ENCODE assay signal across 8 mouse cellular contexts in the genomic region with DNA sequence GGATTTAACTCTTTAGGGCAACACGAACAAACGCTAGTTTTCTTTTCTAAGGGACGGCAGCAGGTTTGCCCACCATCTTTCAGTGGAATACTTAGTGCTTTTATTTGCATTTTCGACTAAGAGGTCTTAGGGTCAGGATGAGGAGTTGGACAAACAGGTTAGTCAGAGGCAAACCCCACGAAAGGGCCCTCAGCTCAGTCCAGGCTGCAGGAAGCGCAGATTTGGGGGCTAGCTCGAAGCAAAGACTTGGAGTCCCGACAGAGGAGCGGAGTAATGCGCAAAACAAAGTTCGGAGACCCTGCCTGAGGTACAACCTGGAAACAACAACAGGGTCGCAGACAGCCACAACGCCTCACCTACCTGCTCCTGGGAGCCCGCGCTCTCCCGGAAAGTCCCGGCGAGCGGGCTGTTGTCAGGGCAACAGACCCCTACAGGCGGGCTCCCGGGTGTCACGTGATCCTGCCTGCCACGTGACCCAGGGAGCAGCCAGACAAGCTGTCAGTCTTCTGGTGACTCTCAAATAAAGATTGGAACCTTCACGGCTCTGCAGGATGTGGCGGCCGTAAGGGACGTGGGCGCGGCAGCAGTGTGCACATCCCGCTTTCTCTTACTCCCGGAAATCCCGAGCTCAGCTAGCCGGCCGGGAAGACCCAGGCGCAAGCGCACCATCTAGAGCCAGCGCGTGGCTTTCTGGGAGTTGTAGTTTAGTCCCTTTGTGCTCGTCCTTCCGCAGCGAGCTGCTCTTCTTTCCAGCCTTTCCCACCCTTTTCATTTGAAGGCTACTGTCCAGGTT. TPM values are rescaled to one million over a fixed set of nuclear protein-coding genes. Genes with fewer than 3 reads are reported as not detected.
DNase-seq lines count a peak whose midpoint lies in the region; ATAC-seq and TF ChIP-seq lines count a peak whose summit lies in the region.

Gene Cep162, minus strand, starts transcription at position 634 of the 793 bp plus-strand sequence.

- peaks cover 10% of the 10 kb centered on the region for H3K36me3 ChIP-seq in megakaryocyte, embryonic 14.5 days (replicated peaks; ENCODE audit: low read length)

- H3K27me3 ChIP-seq in megakaryocyte, embryonic 14.5 days (replicated peaks), result peaks cover 1% of the 10 kb centered on the region

- 0 out of 2 replicates have a peak within 1 kb of the TSS, but pooled peaks have one; percentile 31 for H3K27ac ChIP-seq in cortical plate, adult 2 months (ENCODE audit: insufficient read depth, low read length)

- no peaks in the 10 kb centered on the region for H3K9me3 ChIP-seq in megakaryocyte, embryonic 14.5 days

- DNase-seq in gastrocnemius, adult 8-10 months (ENCODE audit: low spot score in 2 of 2), result peak; percentile 69 to 79
- DNase-seq in hindlimb bud, embryonic 11.5 days (ENCODE audit: extremely low spot score, low read depth, low spot score), result peak; percentile 88
- DNase-seq in left cerebral cortex, adult 8-10 months (ENCODE audit: low spot score in 2 of 2), result peak; percentile 89 to 91
- DNase-seq in right cerebral cortex, postnatal 10 days (ENCODE audit: low spot score in 2 of 2), result peak; percentile 91 to 94
- DNase-seq in urinary bladder, postnatal 25 days (ENCODE audit: low spot score), result peak; percentile 82

- TF ChIP-seq CTCF in cortical plate, adult 2 months (IDR thresholded peaks at IDR 0.05; ENCODE audit: extremely low read depth, insufficient read depth, low read length), result no peak

- peak; percentile 40; the same call in 1 of the 2 replicates for TF ChIP-seq POLR2A in cortical plate, adult 2 months (IDR thresholded peaks at IDR 0.05; ENCODE audit: extremely low read depth, insufficient read depth, low read length)

- H3K4me3 ChIP-seq in cortical plate, adult 2 months (ENCODE audit: insufficient read depth, low read length), result peak within 1 kb of the TSS; percentile 58
- peak within 1 kb of the TSS; percentile 93 for H3K4me3 ChIP-seq in megakaryocyte, embryonic 14.5 days (replicated peaks)

- ATAC-seq in activated CD4-positive, CD25-positive, alpha-beta regulatory T cell, adult 4 months, result peak; percentile 92

- H3K4me1 ChIP-seq in cortical plate, adult 2 months (ENCODE audit: control insufficient read depth, insufficient read depth, low read length), result no peaks in the 10 kb centered on the region
- peaks cover 15% of the 10 kb centered on the region for H3K4me1 ChIP-seq in megakaryocyte, embryonic 14.5 days

RNA-seq across cellular contexts. Expression of gene Cep162, which starts in this region (rescaled TPM):
- 10 to 100 TPM; 10.6 to 13.0 TPM for polyA plus RNA-seq in activated CD4-positive, CD25-positive, alpha-beta regulatory T cell, adult 4 months (2017; shearing (Covaris generic))
- 5.3 TPM in 2 replicates for polyA plus RNA-seq in cortical plate, adult 2 months (2012; rRNA removed)
- 1 to 10 TPM; 1.1 to 2.4 (median 1.4) TPM for total RNA-seq in gastrocnemius, adult 8-10 months (2022)
- 10 to 100 TPM in 2 of 4 experiments, 1 to 10 TPM in 2; 8.1 to 12.1 (median 9.8) TPM for total RNA-seq in left cerebral cortex, adult 8-10 months (2022)
- 0.35 and 0.64 TPM in 2 replicates for polyA plus RNA-seq in megakaryocyte, embryonic 14.5 days (2012; ENCODE audit: insufficient read depth, low replicate concordance)

Comparison
In these comparisons a context has a peak if more than half of its experiments do, and no peak if none do; other contexts are left out.
1. Peak in every context shown above with its lines: DNase-seq, ATAC-seq, H3K4me3 ChIP-seq and H3K27ac ChIP-seq.